Mouse (Mus musculus): ENCODE data around the gene Rab3a.

Gene Rab3a

DNA sequence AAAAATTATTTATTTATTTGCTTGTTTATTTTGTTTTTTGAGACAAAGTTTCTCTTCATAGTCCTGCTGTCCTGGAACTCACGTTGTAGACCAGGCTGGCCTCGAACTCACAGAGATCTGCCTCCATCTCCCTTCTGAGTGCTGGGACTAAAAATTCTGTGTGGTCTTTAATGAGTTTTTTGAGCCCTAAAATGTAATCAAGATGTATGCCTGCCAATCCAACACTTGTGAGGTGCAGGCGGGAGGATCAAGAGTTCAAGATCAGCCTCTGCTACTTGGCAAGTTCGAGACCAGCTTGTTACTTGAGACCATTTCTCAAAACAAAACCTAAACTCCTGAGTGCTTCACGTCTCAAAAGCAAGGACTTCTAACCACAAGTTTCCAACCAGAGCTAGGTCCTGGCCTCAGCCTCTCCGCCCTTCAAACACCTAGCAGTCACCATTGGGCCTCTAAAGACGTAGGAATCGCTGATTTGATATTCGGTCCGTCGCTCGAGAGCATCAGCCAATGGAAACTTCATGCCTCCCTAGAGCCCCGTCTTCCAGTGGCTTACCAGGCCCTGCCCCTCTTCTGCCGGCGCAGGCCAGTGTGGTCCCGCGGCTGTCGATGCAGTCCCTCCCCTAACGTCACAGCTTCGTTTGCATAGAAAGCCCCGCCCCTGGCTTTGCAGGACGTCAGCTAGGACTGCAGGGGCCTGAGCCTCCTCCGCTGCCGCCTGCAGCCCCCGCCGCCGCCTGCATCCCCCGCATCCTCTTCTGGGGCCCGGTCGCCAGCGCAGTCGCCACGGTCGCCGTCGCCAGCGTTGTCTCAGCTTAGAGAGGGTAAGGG, at the start of gene Rab3a:
Gene Rab3a (plus strand): TSS at position 637 of the 828 bp plus-strand sequence.
- peak; percentile 92 for DNase-seq

DNA sequence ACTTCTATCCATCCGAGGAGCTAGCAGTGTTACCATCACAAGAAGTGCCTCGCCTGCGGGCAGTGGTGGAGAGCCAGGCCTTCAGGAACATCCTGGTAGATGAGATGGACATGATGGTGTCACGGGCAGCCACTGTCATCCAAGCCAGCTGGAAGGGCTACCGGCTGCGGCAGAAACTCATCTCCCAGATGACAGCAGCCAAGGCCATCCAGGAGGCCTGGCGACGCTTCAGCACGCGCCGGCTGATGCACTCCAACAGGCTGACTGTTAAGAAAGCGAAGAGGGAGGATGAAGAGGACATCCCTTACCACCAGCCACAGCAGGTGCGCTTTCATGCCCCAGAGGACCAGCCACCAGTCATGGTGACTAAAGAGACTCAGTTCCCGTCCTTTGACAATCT, 46.2 kb upstream of the Rab3a start:
- no peak for DNase-seq

DNA sequence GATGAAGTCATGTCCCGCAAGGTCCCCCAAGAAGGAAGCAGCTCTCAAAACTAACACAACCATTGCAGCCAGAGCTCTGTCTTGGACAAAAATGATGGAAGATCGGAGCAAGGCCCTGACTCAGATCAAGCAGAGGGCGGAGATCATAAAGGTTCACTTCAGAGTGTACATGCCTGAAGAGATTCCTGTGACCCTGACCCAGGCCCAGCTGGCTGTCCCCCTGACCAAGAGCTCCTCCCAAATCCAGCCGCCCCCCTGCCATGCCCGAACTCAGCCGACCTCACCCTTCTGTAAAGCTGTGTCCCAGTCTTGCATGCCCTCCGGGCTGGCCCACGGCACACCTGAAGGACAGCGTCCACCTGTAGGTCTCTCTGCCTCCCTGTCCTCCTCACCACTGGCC, 44.7 kb upstream of the Rab3a start:
- DNase-seq, result no peak

DNA sequence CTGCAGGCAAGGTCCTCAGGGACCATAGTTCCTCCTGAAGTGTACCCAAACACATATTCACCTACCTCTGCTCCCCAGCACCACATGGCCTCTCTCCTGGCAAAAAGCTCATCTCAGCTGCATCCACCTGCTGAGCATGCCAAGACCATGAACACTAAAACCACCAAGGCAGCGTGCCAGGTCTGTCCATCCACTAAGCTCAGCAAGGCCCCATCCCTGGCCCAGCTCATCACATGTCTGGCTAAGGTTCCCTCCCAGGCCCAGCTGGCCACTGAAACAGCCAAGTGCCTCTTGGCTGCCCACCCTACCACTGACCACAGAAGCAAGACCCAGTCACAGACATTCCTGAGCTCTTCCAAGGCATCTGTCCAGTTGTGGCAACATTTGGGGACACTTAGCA, 44.2 kb upstream of the Rab3a start:
- DNase-seq, result no peak

DNA sequence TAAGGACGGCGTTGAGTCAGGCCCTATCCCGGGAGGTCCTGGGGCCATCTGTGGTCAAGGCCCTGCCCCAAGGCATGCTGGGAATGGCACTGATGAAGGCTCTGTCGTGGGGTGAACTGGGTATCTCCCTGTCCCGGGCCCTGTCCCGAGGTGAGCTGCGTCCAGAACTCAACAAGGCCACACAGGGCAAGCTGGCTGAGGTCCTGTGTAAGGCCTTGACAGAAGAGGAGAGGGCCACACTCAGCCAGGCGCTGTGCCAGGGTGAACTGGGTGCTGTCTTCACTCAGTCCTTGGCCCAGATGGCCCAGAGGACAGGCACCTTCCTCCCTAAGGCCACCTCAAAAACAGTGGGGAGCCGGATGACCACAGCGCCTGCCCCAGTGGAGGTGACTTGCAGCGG, 43.4 kb upstream of the Rab3a start:
- no peak for DNase-seq

DNA sequence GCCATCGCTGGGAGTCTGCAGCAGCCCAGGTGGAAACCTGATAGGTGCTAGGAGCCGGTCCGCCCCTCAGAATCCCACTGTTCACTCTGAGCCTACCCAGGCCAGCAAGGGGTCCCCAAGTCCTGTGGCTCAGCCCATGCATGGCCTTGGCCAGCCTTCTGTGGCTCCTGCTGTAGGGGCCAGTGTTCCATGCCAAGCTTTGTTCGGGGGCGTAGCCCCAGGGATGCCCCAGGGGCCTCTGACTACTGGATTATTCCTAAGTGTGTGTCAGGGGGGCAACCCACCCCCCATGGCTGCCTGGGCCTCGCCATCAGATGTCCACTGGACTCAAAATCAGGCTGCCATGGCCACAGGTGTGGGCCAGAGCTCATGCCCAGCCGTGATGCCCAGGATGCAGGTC, 40.5 kb upstream of the Rab3a start:
- no peak for DNase-seq

DNA sequence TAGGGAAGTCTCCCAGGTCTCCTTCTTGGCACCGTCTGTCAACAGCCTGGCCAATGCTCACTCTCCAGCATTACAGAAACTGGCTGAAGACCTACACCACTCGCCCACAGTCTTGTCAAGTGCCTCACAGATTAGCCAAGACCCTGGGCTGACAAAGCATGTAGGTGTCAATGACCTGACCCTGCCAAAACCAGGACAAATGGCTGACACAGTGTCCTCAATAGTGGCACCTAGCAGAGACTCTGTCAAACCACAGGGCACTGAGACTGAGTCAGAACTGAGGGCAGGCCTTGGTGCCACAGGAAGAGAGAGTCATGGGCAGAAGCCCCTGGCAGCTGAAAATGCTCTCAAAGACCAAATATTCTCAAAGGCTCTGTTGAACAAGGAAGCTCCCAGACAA, 39.4 kb upstream of the Rab3a start:
- DNase-seq, result no peak

DNA sequence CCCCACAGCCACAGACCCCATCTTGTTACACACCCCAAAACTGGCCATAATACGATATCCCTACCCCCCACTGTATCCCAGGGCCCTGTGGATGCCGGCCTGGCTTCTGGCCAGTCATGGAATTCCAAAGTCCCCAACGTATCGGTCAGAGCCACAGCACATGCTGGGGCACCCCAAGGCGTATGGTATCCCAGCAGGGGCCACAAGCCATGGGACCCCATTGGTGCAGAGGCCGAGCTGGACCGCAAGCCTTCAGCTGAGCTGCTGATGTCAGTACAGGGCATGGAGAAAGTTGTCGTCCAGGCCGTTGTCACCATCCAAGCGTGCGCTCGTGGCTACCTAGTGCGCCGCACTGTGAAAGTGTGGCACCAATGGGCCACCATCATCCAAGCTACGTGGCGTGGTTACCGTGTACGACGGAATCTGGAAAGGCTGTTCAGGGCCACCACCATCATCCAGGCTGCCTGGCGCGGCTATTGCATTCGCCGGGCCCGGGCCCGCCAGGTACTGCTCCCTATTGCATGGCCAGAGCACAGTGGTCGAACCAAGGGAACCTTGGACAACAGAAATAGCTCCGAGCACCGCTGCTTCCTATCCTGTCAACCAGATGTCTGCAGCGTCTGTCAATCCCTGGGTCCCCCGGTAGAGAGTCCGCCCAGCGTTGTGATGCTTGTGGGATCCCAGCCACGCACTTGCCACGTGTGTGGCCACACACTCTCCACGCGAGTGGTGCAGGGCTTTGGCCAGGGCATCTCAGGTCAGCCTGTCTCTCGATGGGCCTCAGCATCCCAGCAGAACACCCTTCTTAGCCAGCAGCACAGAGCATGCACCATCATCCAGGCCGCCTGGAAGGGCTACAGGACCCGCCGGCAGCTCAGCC, 37.7 kb upstream of the Rab3a start:
- no peak for DNase-seq

DNA sequence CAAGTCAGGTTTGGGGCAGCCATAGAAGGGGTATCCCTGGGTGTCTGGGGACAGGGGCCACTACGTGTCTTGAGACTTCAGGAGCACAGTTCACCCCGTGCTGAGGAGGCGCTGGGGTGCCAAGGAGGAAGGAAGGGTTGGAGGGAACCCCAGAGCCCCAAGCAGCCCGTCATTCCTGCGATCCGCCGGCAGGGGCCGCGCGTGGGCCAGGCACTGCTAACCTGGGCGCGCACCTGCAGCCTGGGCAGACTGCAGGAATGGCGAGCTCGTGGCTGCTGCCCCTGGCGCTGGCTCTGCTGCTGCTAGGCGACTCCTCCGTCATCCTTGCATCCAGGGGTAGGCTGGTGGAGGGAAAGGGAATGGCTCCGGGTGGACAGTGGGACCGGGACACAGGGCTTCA, 36.2 kb upstream of the Rab3a start, which contains the start of gene Gm3336:
Gene Gm3336 (plus strand): TSS at position 247 of the 400 bp plus-strand sequence.
- DNase-seq, result peak; percentile 91

DNA sequence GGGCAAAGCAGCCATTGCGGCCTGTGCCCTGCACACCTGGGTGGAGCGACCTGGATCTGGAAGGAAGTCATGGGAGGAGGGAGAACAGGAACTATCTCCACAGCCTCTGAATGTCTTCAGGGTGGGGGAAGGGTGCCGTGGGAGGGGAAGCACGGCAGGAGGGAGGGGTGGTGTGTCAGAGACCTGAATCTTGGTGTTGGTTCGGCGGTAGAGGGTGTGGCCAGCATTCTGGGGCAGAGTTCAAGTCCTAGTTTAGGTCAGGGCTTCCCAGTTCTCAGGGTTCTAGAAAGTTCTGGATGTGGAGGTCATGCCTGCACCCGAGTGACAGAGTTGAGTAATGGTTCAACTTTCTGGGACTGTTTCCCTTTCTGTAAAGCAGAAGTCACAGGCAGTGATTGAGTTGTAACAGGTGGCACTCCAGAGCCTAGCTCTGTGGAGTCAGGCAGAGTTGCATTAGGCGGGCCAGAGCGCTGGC, 34.6 kb upstream of the Rab3a start:
- no peak for DNase-seq

DNA sequence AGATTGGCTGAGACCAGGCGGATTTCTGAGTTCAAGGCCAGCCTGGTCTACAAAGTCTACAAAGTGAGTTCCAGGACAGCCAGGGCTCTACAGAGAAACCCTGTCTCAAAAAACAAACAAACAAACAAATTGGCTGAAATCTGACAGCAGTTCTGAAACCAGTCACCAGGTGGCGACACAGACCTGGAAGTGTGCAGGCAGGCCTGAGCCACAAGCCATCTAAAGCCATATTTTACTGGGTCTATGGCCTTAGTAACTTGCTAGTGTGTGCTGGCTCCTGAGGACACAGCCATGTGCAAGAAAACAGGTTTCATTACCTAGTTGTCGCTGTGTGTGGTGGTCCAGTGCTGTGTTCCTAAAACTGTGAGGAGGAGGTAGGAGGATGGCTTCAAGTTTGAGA, 33.7 kb upstream of the Rab3a start:
- peak; percentile 87 for DNase-seq

DNA sequence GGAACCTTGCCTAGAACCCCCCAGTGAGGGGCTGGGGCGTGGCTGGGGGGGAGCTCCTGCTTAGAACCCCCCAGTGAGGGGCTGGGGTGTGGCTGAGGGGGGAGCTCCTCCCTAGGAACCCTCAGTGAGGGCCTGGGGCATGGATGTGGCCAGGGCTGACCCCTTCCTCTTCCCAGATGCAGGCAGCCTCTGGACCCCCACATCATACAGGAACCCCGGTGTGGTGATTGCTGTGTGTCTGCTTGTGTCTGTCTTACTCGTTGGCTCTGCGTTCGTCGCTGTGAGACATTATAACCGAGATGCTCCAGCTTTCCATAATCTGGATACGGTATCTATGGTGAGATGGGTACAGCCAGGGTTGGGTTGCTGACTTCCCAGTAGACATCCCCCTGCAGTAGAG, 32.9 kb upstream of the Rab3a start:
- no peak for DNase-seq

DNA sequence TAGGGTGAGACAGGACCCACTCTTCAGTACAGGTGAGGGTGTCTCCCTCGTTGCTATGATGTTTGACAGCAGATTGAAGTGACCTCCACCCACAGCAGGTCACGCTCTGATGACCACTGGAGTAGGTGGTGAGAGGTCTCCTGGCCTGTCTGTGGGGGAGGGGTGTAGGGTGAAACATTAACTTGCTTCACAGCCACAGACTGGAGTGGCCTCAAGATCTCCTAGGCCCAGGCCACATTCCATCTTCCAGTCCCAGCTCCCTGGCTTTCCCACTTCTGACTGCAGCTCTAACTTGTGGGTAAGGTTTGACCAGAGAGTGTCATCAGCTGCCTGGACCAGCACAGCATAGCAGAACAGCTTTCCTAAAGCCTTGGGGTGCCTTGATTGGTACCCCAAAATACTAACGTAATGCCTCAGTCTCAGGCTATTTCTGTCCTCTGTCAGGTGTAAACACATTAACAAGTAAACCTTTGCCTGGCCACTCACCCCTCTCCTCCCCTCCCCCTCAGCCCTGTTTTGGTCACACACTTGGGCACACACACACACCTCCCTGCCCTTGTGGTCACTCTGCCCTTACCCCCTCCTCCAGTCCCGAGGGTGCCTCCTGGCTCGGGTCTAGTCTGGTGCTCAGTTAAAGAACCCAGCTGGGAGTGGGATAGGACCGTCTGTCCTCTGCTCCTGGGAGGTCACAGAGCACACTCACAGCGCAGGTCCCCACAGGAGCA, 30.8 kb upstream of the Rab3a start, which contains the start of gene Pde4c:
Gene Pde4c (plus strand): TSS at position 235 of the 725 bp plus-strand sequence.
- DNase-seq, result no peak

DNA sequence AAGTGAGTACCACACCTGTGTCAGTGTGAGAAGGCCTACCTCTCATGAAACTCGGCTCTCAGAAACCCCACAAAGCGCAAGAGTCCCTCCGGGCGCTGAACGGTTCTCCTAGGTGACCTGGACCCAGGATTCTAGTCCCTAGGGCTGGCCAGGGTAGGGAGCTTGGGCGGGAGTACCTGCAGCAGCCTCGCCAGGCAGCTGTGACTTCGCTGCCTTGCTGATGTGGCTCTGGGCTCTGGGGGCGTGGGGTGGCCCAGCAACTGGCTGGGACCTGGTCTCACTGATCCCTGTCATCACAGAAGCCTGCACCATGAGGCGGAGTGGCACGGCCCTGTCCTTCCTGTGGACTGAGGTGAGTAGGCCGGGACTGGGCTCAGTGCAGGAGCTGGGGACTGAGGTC, 30.3 kb upstream of the Rab3a start:
- DNase-seq, result no peak

DNA sequence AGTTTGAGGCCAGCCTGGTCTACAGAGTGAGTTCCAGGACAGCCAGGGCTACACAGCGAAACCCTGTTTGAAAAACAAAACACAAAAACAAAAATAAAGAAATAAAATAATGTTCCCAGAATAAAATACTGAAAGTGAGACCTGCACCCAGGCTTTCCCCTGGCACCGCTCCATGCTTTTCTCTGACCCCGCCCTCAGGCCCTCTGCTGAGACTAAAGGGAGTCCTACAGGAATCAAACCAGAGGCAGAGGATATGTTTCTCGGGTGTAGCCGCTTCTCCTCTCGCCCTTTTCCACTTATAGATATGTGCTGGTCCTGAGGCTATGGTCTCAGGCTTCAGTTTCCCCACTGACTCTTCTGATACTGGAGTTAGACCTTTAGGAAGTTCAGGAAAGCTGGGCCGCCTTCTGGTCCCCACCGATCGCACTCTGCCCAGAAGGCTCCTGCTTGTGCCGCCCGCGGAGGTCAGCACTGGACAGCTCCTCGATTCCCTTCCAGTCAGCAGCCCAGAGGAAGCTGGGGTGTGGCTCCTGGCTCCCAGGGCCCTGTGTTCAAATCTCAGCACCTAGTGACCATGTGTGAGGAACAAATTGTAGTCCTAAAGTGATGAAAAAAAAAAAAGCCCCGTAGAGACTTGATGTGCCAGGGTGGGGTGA, 28.6 kb upstream of the Rab3a start:
- DNase-seq, result no peak

DNA sequence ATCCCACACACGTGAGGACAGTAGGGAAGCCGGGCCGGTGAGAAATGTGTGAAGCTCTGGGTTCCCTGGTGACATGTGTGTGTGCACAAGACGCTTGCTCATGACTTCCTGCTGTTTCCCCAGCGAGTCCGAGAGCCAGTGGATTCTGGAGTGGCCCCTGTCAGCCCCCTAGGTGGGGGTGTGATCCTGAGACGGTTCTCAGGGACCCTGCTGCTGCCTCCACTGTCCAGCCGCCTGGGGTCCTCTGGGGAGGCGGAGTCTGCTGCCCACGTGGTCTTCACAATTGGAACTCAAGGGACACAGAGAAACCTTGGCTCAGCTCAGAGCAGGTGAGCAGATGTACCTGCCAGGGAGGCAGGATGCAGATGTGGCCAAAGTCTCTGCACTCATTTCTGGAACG, 27.8 kb upstream of the Rab3a start:
- no peak for DNase-seq

DNA sequence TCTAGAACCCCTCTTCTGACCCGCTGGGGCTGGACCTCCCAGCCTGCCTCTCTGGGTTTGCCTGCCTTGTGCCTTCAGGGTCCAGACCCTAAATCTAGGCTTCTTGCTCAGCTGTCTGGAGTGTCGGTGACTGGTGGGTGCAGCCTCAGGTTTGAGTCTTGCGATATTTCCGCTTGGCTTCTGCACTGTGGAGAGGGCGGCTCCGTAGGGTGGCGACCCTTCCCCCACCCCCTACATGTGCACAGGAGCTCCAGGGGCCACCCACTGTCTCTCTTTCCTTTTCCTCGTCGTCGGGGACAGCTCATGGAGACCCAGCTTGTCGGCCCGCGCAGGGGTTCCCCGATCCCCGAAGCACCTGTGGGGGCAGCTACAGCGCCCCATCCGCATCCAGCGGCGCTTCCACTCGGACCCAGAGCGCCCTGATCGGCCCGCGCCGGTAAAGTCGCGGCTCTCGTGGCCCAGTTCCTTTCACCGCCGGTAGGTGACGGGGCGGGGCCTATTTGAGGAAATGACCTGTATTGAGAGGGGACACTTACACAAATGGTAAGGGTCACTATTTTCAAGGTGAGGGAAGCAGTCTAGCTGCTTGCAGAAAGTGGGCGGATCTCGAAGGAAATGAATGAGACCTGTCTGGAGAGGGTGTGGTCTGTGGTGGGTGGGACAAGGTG, 24.5 kb upstream of the Rab3a start:
- peak; percentile 63 for DNase-seq

DNA sequence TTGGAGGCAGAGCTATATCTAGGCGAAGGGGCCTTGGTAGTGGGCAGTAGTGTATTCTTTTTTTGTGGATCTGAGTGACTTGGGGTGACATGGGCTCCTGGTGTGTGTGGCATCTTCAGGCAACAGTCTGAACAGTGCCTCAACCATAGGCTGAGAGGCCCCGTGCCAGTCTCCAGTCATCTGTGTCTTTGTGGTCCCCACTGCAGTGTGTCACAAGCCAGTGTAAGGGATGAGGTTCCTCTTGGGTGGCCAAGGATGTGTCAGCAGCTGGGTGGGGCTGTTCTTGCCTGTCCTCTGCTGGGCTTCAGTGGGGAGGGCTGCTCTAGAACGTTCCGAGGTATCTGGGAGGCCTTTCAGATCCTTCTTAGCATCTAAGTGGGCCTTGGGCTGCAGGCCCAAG, 23.5 kb upstream of the Rab3a start:
- no peak for DNase-seq

DNA sequence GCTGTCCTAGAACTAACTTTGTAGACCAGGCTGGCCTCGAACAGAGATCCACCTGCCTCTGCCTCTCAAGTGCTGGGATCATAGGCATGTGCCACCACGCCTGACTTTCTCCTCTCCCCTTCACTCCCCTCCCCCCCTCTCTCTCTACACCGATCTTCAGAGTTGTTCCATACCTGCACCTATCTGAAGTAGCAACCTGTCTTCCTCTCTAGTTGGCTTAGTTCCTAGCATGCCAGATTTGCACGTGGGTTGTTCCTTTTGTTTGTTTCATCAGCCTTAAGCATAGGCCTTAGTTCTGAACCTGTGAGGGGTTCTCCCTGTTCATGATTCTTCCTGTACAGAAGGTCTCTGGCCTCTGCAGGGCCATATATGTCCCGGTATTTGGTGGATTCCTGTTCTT, 16.8 kb upstream of the Rab3a start:
- no peak for DNase-seq

DNA sequence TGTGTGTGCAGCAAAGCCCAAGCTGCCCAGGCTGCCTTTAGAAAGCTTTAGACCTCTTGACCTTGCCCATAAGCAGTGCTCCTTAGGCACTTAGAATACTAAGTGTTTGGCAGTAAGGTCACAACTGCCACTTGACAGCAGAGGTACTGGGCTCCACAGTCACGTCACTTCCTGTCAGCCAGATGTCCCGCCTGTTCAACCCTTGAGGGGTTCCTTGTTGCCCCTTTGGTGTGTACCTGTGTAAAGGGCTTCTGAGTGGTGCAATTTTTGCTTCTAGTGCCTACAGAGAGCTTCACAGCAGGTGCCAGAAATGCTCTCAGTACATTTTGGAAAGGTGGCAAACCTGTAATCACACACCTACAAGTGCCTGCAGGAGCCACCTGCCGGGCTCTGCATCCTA, 16.3 kb upstream of the Rab3a start:
- no peak for DNase-seq

DNA sequence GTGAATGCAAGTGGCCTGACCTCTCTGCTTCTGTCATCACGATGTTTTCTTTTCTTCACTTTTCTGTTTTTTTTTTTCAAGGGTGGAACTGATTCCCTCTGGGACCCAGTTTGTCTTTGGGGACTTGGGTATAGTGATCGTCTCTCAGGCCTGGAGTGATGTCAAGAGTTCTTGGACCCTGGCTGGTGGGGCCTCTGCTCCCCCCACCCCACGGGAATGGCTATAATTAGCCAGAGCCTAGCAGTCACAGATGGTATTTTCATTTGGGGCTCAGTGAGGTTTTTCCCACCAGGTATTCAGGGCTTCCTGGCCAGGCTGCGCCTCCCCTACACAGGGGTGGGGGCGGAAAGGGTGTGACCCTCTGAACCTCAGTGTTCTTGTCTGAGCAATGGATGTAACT, 12.8 kb upstream of the Rab3a start:
- no peak for DNase-seq

DNA sequence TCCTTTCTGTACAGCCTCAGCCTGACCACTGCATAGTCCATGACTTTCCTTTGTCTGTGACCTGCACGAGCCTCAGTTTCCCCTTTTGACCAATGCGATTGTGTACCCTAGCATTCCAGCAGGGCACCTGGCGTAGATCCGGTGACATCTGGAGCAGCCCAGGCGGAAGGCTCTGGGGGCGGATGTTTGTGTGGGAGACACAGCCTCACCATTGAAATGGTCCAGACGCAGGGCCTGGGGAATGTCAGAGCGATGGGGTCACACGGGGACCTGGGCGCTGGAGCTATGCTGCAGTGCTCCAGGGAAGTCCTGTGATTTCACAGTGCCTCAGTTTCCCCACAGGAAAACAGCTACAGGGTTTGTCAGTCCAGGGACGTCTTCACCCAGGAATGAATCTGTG, 12.3 kb upstream of the Rab3a start:
- no peak for DNase-seq

Measured in thymus, postnatal 4 days (tissue).